Mouse (Mus musculus) erythroblast, embryonic 14.5 days (primary cell): ENCODE data around the gene Prdm11.

Source experiments
- GATA1 ChIP-seq: IDR thresholded peaks from 2 replicates; pipeline ENCODE4 v1.6.1; 2012; ENCODE audit warnings: low read length, inconsistent platforms, mixed read lengths
- TAL1 ChIP-seq: IDR thresholded peaks from 3 replicates; pipeline ENCODE4 v1.6.1; 2012; ENCODE audit warnings: low read length, inconsistent platforms, mixed read lengths

GRCm38 (mm10) chr2:93024431-93024830, 21.5 kb downstream of the Prdm11 start:
- TF ChIP-seq GATA1 (no peak), TAL1 (no peak)
